Mouse (Mus musculus) stomach, embryonic 14.5 days (tissue): ENCODE data around the gene Fam19a3. TPM values are rescaled to one million over a fixed set of nuclear protein-coding genes. Genes with fewer than 3 reads are reported as not detected.

ENCODE experiments used
- ATAC-seq: fragments of 200-750 bp; cut with Nextera tagmentation; 2 replicates; pipeline ENCODE4 v1.8.0; 2017; ENCODE audit warnings: low read depth, moderate TSS enrichment; ENCODE audit not compliant: insufficient number of reproducible peaks, insufficient read depth, low FRiP score
- H3K27ac ChIP-seq: fragments of 300-500 bp; sonication (generic); 2 replicates; pipeline ENCODE4 v1.5.1; 2014; ENCODE audit warnings: mild to moderate bottlenecking, low read length, moderate library complexity, mixed read lengths
- H3K27me3 ChIP-seq: fragments of 300-500 bp; sonication (generic); 2 replicates; pipeline ENCODE4 v1.6.1; 2014; ENCODE audit warnings: low read length, control low read depth, mixed read lengths; ENCODE audit not compliant: control insufficient read depth, insufficient read depth
- H3K36me3 ChIP-seq: fragments of 300-500 bp; sonication (generic); 2 replicates; pipeline ENCODE4 v1.6.1; 2014; ENCODE audit warnings: mild to moderate bottlenecking, control low read depth, low read length, moderate library complexity, mixed read lengths; ENCODE audit not compliant: control insufficient read depth, insufficient read depth
- H3K4me1 ChIP-seq: fragments of 300-500 bp; sonication (generic); 2 replicates; pipeline ENCODE4 v1.6.1; 2014; ENCODE audit warnings: low read length, control low read depth, mixed read lengths; ENCODE audit not compliant: control insufficient read depth, insufficient read depth
- H3K4me2 ChIP-seq: fragments of 300-500 bp; sonication (generic); replicated peaks from 2 replicates; pipeline ENCODE4 v1.6.1; 2014; ENCODE audit warnings: low read depth, low read length, control low read depth
- H3K4me3 ChIP-seq: fragments of 300-500 bp; sonication (generic); 2 replicates; pipeline ENCODE4 v1.5.1; 2014; ENCODE audit warnings: low read depth, low read length, control low read depth
- H3K9ac ChIP-seq: fragments of 300-500 bp; sonication (generic); replicated peaks from 2 replicates; pipeline ENCODE4 v1.6.1; 2014; ENCODE audit warnings: low read depth, mild to moderate bottlenecking, control low read depth, low read length, moderate library complexity, mixed read lengths
- H3K9me3 ChIP-seq: fragments of 300-500 bp; sonication (generic); 2 replicates; pipeline ENCODE4 v1.6.1; 2016; ENCODE audit warnings: low read depth, low read length, control low read depth; ENCODE audit not compliant: control insufficient read depth
- WGBS: fragments of 180-500 bp; shearing (Covaris S2); extraction: QIAGEN DNeasy Blood & Tissue Kit; methylation state at CpG from one replicate; pipeline ENCODE4 v1.1.7; 2014; 5-methylcytosine and 5-hydroxymethylcytosine counted together
- polyA plus RNA-seq: library from polyadenylated mRNA; unstranded; fragments of >200 nt; fragmentation: Nextera tagmentation; extraction: Ambion mirVana; gene quantifications from 2 replicates; pipeline ENCODE4 v1.2.1, GENCODE M21; 2014

Gene Fam19a3
- not detected in 2 replicates for polyA plus RNA-seq

DNA sequence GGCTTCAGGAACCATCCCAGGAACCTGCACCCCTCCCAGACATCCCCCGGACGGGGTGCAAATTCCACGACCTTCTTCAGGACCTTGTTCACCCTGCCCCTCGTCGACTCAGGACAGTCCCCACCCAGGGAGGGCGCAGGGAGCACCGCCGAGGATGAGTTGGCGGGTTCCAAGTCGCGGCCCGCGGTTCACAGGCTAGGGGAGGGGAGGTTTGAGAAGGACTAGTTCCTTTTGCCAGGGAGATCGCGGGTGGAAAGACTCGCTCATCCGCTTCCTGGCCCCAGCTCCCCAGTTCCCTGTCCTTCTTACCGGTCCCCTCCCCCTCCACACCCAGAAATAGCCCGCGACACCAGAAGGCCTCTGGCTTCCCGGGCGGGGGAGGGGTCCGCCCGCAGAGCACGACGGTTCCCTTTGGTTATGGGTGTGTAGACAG, at the start of gene Fam19a3:
Gene Fam19a3 (minus strand): TSS at position 370 of the 433 bp plus-strand sequence.
- peak within 1 kb of the TSS; percentile 93 for H3K4me2 ChIP-seq
- under 1% methylated on average over 26 of the region's 26 CpGs for WGBS
- H3K9me3 ChIP-seq, result no peaks in the 10 kb centered on the region
- H3K4me3 ChIP-seq, result peak within 1 kb of the TSS; percentile 39
- H3K27me3 ChIP-seq, result 0 out of 2 replicates have a peak, but pooled peaks cover 40% of the 10 kb centered on the region
- no peak within 1 kb of the TSS; the same call in 1 of the 2 replicates for H3K9ac ChIP-seq
- H3K4me1 ChIP-seq, result peaks cover 11% of the 10 kb centered on the region; the same call in 1 of the 2 replicates
- no peak within 1 kb of the TSS for H3K27ac ChIP-seq
- no peaks in the 10 kb centered on the region for H3K36me3 ChIP-seq
- ATAC-seq, result 0 out of 2 replicates have a peak, but pooled peaks have one; percentile 5

DNA sequence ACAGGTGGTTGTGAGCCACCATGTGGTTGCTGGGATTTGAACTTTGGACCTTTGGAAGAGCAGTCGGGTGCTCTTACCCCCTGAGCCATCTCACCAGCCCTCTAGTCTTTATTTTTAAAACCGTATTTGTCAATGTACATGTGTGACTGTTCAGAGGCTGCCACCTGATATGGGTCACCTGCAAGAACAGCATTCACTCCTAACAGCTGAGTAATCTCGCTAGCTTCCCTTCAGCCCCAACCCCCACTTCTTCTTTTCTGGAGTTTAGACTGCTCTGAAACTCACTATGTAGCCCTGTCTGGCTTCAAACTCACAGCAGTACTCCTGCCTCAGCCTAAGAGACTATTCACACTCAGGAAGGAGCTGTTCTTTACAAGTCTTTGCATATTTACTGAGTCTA, 40.8 kb upstream of the Fam19a3 start:
- Histone ChIP-seq H3K27me3 (no peaks in the 10 kb centered on the region), H3K9ac (no peak overlapping the region), H3K27ac (no peak overlapping the region), H3K4me3 (no peak overlapping the region), H3K36me3 (peaks cover 23% of the 10 kb centered on the region), H3K4me2 (no peak overlapping the region), H3K4me1 (0 out of 2 replicates have a peak, but pooled peaks cover 7% of the 10 kb centered on the region), H3K9me3 (no peaks in the 10 kb centered on the region)
- 83% methylated on average over 3 of the region's 3 CpGs for WGBS
- ATAC-seq, result no peak

DNA sequence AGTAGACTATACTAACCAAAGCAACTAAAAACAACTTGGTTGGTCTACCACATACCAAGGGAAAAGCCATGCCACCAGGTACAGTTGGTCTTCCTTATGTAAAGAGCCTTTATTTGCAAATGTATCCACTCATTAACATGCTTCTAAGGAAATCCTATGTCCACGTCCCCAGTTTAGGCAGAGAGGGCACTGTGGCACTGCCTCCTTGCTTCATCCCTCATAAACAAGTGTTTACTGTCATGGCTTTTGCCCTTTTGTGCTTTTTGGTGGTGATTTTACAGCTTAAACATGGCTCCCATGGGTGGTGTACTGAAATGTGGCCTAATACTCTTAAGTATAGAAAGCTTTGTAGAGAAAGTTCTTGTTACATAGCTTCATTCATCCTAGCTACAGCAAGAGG, 38.8 kb upstream of the Fam19a3 start:
- Histone ChIP-seq H3K4me2 (no peak overlapping the region), H3K4me3 (no peak overlapping the region), H3K27me3 (no peaks in the 10 kb centered on the region), H3K4me1 (peaks cover 7% of the 10 kb centered on the region; the same call in 1 of the 2 replicates), H3K36me3 (peaks cover 10% of the 10 kb centered on the region), H3K27ac (no peak overlapping the region), H3K9me3 (no peaks in the 10 kb centered on the region), H3K9ac (no peak overlapping the region)
- WGBS, result 68% methylated on average over 1 of the region's 1 CpGs
- ATAC-seq, result no peak

DNA sequence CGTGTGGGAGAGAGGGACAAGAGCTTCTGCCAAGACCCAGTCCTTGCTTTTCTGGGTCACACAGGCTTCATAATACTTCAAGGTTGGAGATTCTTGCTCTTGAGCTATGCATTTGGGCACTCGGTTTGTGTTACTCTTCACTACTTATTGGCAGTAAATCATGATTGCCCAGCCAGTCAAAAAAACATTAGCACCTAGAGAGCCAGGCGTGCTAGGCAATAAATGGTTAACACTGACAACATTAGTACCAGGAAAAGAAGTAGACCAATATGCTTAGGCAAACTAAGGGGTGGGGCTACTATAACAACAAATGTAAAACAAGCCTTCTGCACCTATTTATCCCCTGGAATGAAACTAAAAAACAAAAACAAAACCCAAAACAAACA, 37.1 kb upstream of the Fam19a3 start:
- peak overlapping the region; percentile 48 for H3K4me2 ChIP-seq
- no peak for ATAC-seq
- peak overlapping the region; percentile 91 for H3K4me3 ChIP-seq
- peaks cover 7% of the 10 kb centered on the region; the same call in 1 of the 2 replicates for H3K4me1 ChIP-seq
- peak overlapping the region; percentile 90; the same call in 1 of the 2 replicates for H3K9ac ChIP-seq
- H3K27ac ChIP-seq, result peak overlapping the region; percentile 97; the same call in 1 of the 2 replicates
- H3K9me3 ChIP-seq, result no peaks in the 10 kb centered on the region
- H3K27me3 ChIP-seq, result no peaks in the 10 kb centered on the region
- 0% methylated on average over 3 of the region's 3 CpGs for WGBS
- peaks cover 9% of the 10 kb centered on the region for H3K36me3 ChIP-seq

DNA sequence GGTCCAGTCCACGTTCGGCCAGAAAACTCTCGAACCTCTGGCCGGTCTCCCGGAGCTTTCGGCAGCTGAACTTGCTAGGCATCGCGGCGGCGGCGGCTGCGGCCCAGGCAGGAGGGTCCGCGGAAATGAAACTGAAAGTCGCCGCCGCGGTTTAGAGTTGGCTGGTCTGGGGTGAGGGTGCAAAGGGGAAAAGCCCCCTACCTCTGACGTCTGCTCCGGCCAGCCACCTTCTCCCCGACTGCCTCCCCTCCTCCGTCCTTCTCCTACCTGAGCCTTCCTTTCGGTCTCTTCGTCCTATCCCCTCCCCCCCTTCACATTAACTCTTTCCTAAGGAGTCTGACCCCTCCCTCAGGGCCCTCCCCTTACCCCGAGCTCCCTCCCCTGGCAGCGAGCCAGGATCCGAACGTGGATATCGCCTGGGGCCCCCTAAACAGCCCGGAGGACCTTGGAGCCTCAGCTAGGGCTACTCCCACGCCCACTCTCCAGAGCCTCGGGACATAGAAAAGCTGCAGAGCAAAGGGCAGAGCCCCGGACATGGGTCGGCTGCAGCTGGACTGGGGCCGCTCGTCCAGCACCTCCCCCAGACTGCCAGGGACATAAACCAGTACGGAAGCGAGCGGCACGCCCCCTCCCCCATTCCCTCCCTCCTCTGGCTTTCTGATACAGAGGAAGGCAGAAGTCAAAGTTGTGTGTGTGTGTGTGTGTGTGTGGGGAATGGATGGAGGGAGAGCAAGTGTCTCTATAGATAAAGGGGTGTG, 36.5 kb upstream of the Fam19a3 start, which contains the start of gene Mov10:
Gene Mov10 (minus strand): TSS at position 573 of the 758 bp plus-strand sequence.
- peak within 1 kb of the TSS; percentile 48 for H3K4me2 ChIP-seq
- H3K27ac ChIP-seq, result peak within 1 kb of the TSS; percentile 97
- H3K9ac ChIP-seq, result peak within 1 kb of the TSS; percentile 90
- peaks cover 7% of the 10 kb centered on the region; the same call in 1 of the 2 replicates for H3K4me1 ChIP-seq
- no peaks in the 10 kb centered on the region for H3K9me3 ChIP-seq
- peaks cover 9% of the 10 kb centered on the region for H3K36me3 ChIP-seq
- peak within 1 kb of the TSS; percentile 91 for H3K4me3 ChIP-seq
- WGBS, result under 1% methylated on average over 34 of the region's 40 CpGs
- no peaks in the 10 kb centered on the region for H3K27me3 ChIP-seq
- ATAC-seq, result peak; percentile 86

DNA sequence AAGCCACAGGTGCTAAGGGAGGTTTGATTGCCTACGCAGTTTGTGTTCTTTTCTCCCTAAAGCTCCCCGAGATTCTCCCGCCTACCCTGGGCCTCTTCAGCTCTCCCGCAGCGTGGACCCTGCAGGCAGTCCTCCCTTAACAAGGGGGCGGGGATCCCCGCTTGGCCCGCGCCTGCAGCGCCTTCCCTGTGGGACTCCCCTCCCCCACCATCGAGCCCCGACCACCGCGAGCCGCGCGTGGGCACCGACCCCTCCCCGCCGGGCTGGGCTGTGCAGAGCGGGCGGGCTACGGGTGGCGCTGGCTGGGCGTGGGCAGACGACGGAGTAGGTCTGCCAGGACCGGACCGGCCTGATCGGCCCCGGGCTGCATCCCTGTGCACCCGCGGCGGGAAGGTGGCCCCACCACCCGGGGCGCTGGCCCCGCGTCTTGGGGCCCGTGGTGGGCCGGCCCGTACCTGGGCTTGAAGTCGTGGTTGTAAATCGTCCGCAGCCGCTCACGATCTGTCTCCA, 35.9 kb upstream of the Fam19a3 start:
- Histone ChIP-seq H3K9me3 (no peaks in the 10 kb centered on the region), H3K4me1 (peaks cover 7% of the 10 kb centered on the region; the same call in 1 of the 2 replicates), H3K4me2 (peak overlapping the region; percentile 48), H3K36me3 (peaks cover 9% of the 10 kb centered on the region), H3K4me3 (peak overlapping the region; percentile 91), H3K27me3 (no peaks in the 10 kb centered on the region), H3K27ac (peak overlapping the region; percentile 97), H3K9ac (peak overlapping the region; percentile 90)
- peak; percentile 68 for ATAC-seq
- WGBS, result under 1% methylated on average over 46 of the region's 46 CpGs

DNA sequence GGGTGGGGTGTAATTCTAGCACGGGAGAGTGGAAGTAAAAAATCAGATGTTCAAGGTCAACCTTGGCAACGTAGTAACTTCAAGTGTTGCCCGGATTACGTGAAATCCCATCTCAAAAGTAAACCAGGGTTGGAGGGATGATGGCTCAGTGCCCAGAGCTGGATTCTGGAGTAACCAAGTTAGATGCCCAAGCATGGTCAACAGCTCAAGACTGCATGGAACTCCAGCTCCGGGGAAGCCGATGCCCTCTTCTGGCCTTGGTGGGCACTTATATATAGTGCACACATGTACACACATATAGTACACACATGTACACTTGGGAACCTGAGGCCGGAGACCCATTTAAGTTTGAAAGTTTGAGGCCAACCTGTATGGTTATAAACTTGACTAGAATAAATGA, 34.5 kb upstream of the Fam19a3 start:
- H3K4me3 ChIP-seq, result 0 out of 2 replicates have a peak overlapping the region, but pooled peaks have one; percentile 91
- H3K27me3 ChIP-seq, result no peaks in the 10 kb centered on the region
- H3K36me3 ChIP-seq, result peaks cover 2% of the 10 kb centered on the region; the same call in 1 of the 2 replicates
- peak overlapping the region; percentile 48 for H3K4me2 ChIP-seq
- no peak for ATAC-seq
- peaks cover 7% of the 10 kb centered on the region; the same call in 1 of the 2 replicates for H3K4me1 ChIP-seq
- H3K9me3 ChIP-seq, result no peaks in the 10 kb centered on the region
- no peak overlapping the region for H3K27ac ChIP-seq
- WGBS, result 92% methylated on average over 7 of the region's 7 CpGs
- H3K9ac ChIP-seq, result no peak overlapping the region

DNA sequence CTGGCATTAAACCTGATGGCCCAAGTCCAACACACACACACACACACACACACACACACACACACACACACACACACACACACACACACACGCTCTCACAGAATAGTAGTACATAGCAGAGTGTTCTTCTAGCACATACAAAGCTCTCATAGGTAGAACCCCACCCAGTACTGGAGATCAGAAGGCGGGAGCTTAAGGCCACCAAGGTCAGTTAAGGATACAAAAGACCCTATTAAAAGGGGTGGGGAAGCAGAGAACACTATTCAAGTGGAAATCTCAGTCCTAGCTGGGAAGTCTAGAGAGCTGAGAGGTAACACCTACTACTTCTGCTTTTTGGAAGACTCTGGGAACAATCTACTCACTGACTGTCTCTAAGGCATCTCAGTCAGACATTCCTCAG, 33.7 kb upstream of the Fam19a3 start:
- Histone ChIP-seq H3K36me3 (no peaks in the 10 kb centered on the region; the same call in 1 of the 2 replicates), H3K4me1 (peaks cover 7% of the 10 kb centered on the region; the same call in 1 of the 2 replicates), H3K27me3 (no peaks in the 10 kb centered on the region), H3K9me3 (no peaks in the 10 kb centered on the region), H3K9ac (no peak overlapping the region), H3K4me3 (no peak overlapping the region), H3K4me2 (no peak overlapping the region), H3K27ac (no peak overlapping the region)
- no peak for ATAC-seq
- WGBS, result 65% methylated on average over 2 of the region's 2 CpGs
